Mouse (Mus musculus) right cerebral cortex, postnatal 25 days (tissue): ENCODE results near the gene Olfr692.

Experiments used
- DNase-seq: peaks from one replicate; pipeline ENCODE4 v3.0.0; 2022

Gene Olfr692

GRCm38 (mm10) chr7:105406322-105406721 lies 38.3 kb downstream of the Olfr692 start:
- DNase-seq = no peak

- DNase-seq = peak; percentile 83
Observed at GRCm38 (mm10) chr7:105411874-105412632, 44.0 kb downstream of the Olfr692 start.

- DNase-seq = no peak
Observed at GRCm38 (mm10) chr7:105414385-105414784, 46.4 kb downstream of the Olfr692 start.

- DNase-seq = no peak
Observed at GRCm38 (mm10) chr7:105416529-105416928, 48.5 kb downstream of the Olfr692 start.

GRCm38 (mm10) chr7:105418106-105418505 lies 50.1 kb downstream of the Olfr692 start:
- no peak for DNase-seq
